Mouse (Mus musculus): ENCODE data around the gene D6Wsu163e.

Gene D6Wsu163e

GRCm38 (mm10) chr6:127005646-127006045 lies 65.9 kb downstream of the D6Wsu163e start:
- DNase-seq (ENCODE audit: low read depth in 1 of 2, low spot score in 2 of 2): no peak

GRCm38 (mm10) chr6:127006551-127006950 lies 66.8 kb downstream of the D6Wsu163e start:
- DNase-seq (ENCODE audit: low read depth in 1 of 2, low spot score in 2 of 2): no peak

GRCm38 (mm10) chr6:127010021-127010420 lies 70.3 kb downstream of the D6Wsu163e start:
- DNase-seq (ENCODE audit: low read depth in 1 of 2, low spot score in 2 of 2): no peak

- DNase-seq (ENCODE audit: low read depth in 1 of 2, low spot score in 2 of 2): no peak
Observed at GRCm38 (mm10) chr6:127011947-127012535, 72.3 kb downstream of the D6Wsu163e start.

- DNase-seq (ENCODE audit: low read depth in 1 of 2, low spot score in 2 of 2): no peak
Observed at GRCm38 (mm10) chr6:127014906-127015770, 75.4 kb downstream of the D6Wsu163e start, which contains the start of gene Fgf6. Gene Fgf6, plus strand, starts transcription at chr6:127015586.

- no peak for DNase-seq (ENCODE audit: low read depth in 1 of 2, low spot score in 2 of 2)
Observed at GRCm38 (mm10) chr6:127019254-127019653, 79.5 kb downstream of the D6Wsu163e start.

- DNase-seq (ENCODE audit: low read depth in 1 of 2, low spot score in 2 of 2): no peak
Observed at GRCm38 (mm10) chr6:127020431-127020830, 80.7 kb downstream of the D6Wsu163e start.

- DNase-seq (ENCODE audit: low read depth in 1 of 2, low spot score in 2 of 2): no peak
Observed at GRCm38 (mm10) chr6:127024836-127025235, 85.1 kb downstream of the D6Wsu163e start.

All from monocyte, adult 2 months (primary cell).